Mouse (Mus musculus): ENCODE results near the gene Nrde2. TPM values are rescaled to one million over a fixed set of nuclear protein-coding genes. Genes with fewer than 3 reads are reported as not detected.

Gene Nrde2
- total RNA-seq (2021) = 10 to 100 TPM; 19.2 to 19.6 TPM

DNA sequence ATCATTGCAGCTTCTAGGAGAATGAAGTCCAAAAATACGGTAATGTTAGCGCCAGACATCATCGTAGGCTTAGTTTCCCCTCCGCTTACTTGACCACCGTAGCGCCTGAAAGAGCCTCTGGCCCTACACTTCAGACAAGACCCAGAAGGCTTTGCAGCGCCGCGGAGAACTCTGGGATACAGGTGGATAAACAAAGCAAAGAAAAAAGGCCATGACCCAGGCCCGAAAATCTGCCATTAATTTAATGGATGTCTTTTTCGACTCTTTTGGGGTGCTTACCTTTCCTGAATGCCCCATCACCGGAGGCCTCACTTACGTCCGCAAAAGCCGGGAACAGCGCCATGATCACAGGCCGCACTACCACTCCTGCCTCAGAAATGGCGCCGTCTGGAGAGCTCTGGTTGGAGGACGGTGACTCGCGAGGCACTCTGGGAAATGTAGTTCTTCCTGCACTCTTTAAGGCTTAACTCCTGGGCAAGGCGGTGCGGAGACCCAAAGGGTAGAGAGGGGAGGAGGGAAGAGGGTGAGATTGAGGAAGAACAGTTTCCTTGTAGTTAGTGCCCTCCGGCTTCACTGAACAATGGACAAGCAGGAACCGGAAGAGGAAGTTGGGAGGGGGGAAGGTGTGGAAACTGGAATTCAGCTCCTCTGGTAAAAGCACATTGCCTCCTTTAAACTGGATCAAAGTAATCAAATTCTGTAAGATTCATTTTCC, at the start of gene Nrde2:
TSS of gene Nrde2 (minus strand) at position 393 of the 715 bp plus-strand sequence.
- intact Hi-C loops (cut with DNase I) = no loop called here

DNA sequence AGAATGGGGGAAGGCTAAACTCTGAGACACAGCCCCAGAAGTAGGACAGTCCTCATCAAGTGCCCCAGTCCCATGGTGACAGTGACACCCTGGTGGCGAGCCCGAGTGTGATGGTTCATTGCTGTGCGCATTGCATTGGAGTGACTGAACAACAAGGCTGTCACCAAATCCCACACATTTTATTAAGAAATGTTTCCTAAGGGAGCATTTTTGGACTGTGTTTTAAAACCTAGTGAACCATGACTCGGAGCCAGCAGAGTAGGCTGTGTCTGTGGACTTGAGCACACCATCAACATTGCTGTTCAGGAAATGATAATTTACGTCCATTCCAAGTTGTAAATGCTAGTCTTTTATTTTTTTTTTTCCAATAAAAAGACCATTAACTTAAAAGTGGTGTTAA, 47.5 kb upstream of the Nrde2 start:
- DNase-seq (ENCODE audit: low spot score in 2 of 2) = no peak
- intact Hi-C loops (cut with DNase I) = loop anchor here (10.0 kb wide), 1 partner anchor 278 kb away; no protein-coding TSS in a partner anchor

More for the DNA sequence above, at the start of gene Nrde2:
- peak; percentile 95 to 96 for DNase-seq (ENCODE audit: low spot score in 2 of 2)

DNA sequence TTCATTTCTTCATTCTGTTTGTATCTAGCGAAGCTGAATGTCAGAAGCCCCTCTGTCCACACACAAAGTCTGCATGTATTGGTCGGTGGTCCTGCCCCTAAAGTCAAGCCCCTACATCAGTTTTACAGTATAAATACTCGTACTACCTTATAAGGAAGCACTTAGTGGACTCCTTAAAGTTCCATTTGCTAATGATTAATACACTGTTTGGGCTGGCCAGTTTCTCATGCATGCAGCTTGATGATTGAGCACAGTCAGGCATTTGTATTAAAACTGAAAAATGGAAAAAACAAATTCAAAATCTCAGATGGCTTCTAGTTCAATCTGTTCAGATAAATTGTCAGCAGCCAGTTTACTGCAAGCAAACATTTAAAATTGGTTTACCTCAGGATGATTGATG, 47.1 kb upstream of the Nrde2 start:
- intact Hi-C loops (cut with DNase I) = loop anchor here (10.0 kb wide), 1 partner anchor 278 kb away; no protein-coding TSS in a partner anchor
- no peak for DNase-seq (ENCODE audit: low spot score in 2 of 2)

DNA sequence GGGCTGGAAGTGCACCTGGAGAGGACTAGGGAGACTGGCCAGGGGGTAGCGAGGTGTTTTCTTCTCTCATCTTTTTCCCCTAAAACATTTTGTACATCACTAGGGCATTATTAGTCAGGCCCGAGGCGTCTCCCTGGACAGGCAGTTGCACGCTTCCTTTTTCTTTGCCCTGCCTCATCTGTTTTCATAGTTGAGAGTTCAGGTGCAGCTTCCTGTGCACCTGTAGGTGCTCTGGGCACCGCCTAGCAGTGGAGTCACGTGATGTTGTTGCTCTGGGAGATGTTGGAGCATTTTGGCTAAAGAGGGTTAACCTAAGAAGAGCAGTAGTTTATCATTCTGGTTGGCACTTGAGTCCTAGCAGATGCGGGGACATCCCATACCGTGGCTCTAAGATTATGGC, 45.7 kb upstream of the Nrde2 start:
- intact Hi-C loops (cut with DNase I) = loop anchor here (10.0 kb wide), 1 partner anchor 280 kb away; no protein-coding TSS in a partner anchor
- no peak for DNase-seq (ENCODE audit: low spot score in 2 of 2)

DNA sequence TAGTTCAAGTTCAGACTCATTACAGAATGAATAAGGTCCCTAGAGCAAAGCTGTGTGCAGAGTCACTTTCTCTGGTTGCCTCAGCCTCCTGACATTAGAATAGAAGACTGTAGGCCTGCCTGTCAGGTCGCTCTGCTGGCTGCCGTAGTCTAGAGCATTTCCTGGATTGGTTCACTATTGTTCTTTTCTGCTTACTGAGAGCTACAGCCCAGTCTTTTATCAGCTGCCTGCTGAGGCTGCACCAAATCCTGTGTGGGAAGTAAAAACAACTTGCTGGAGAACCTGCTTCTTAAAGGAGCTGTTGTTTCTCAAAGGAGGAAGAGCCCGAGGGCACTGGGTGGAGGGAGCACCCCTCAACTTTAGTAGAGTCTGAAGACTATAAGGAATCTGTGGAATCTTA, 44.3 kb upstream of the Nrde2 start:
- intact Hi-C loops (cut with DNase I) = loop anchor here (2.0 to 10.0 kb wide), 4 partner anchors 89 to 319 kb away; partner anchors contain the start of gene Ttc7b
- DNase-seq (ENCODE audit: low spot score in 2 of 2) = peak in 1 of 2 experiments; percentile 9

DNA sequence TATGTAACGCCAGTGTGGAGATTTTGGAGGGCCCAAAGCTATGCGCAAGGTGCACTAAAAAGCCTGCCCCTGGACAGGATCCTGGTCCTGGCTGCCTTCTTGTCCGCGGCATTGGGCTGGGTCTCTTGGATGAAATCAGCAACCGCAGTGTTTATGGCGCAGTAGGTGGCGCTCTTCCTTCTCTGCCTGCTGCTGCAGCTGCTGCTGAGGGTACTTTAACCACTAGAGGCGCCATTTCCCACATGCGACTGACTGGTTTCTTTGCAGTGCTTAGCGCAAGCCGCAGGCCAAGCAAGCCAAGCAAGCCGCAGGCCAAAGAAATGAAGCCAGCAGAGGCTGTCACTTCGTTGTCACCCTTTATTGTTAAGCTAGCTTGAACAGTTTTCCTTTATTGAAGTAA, 42.4 kb upstream of the Nrde2 start:
- intact Hi-C loops (cut with DNase I) = loop anchor here (1.0 to 10.0 kb wide), 6 partner anchors 90 to 369 kb away; partner anchors contain the start of gene Ttc7b
- DNase-seq (ENCODE audit: low spot score in 2 of 2) = peak; percentile 97 to 98

DNA sequence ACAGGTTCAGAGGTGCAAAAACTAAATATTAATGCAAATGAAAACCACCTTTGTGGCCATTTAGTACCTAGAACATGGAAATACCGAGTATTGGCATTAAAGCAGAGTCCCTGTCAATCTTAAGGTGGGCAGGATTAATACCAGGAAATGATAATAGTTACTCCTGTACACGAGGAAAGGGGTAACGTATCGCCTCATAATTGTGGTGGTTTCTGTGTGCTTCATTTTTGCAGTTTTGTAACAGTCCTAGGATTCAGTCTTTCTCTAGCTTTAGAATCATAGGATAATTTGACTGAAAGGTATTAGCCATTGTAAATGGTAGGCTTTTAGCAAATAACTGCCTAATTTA, 41.9 kb upstream of the Nrde2 start:
- intact Hi-C loops (cut with DNase I) = loop anchor here (1.0 to 10.0 kb wide), 5 partner anchors 91 to 370 kb away; partner anchors contain the start of gene Ttc7b
- DNase-seq (ENCODE audit: low spot score in 2 of 2) = no peak

DNA sequence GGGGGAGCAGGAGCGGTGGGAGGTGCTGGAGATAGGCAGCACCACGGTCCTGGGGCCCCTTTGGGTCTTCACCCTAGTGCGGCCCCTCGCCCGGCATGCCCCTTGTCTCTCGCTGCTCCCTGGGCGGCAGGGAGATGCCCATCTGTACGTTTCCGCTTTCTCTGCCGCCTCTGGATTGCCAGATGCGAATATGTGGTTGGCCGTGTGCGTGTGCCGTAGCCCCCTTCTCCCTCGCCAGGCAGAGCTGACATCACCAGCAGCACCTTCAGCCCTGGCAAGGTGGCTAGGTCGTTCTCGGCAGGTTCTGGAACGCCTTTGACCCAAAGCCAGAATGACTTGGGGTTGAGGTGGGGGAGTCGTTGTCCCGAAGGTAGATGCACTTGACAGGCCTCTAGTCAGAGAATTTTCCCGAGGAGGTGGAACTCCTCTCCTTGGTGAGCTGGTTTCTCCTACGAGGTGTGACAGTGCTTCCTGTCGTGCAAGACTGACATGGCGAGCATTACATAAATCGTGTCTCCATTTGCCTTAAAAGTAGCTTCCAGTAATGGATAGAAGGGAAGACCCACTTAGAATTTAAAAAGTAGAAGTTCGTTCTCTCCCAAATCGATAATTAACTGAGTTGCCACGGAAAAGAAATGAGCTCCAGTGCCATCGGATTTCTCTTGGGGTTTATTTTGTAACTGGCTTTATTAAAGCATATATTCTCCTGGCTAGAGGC, 41.4 kb upstream of the Nrde2 start:
- peak; percentile 2 to 61 for DNase-seq (ENCODE audit: low spot score in 2 of 2)
- intact Hi-C loops (cut with DNase I) = loop anchor here (1.0 to 10.0 kb wide), 5 partner anchors 91 to 370 kb away; partner anchors contain the start of gene Ttc7b

DNA sequence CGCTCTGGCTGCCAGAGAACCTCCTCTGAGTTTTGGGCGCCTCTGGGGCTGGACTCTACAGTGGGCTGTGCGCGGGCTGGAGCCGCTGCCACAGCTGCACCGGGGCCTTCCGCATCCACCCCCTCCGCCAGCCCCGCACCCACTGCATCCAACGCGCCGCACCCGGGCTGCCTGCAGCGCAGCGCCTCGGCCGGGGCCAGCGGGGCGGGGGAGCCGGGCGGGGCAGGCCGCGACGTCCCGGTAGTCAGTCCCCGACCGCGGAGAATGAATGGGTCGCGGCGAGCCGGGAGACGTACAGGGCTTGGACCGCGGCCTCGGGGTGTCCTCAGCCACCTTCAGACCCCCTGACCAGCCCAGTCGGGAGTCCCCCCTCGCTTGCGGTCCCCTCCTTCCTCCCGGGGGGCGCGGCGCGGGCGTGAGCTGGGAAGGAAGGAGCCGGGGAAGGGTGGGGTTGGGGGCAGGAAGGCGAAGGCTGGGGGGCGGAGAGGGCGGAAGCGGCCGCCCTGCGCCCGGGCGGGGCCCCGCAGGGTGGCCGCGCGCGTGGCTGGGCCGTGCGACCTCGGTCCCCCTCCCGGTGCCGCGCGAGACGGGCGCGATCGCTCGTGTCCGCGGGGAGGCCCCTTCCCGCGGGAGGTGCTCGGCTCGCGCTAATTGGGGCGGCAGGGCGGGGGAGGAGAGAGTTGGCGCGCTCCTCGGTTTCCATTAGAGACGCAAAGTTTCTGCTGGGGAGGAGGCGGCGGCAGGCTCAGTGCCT, 40.6 kb upstream of the Nrde2 start:
- peak; percentile 70 to 85 for DNase-seq (ENCODE audit: low spot score in 2 of 2)
- intact Hi-C loops (cut with DNase I) = loop anchor here (1.0 to 10.0 kb wide), 4 partner anchors 13 to 322 kb away; partner anchors contain the start of gene Ttc7b

DNA sequence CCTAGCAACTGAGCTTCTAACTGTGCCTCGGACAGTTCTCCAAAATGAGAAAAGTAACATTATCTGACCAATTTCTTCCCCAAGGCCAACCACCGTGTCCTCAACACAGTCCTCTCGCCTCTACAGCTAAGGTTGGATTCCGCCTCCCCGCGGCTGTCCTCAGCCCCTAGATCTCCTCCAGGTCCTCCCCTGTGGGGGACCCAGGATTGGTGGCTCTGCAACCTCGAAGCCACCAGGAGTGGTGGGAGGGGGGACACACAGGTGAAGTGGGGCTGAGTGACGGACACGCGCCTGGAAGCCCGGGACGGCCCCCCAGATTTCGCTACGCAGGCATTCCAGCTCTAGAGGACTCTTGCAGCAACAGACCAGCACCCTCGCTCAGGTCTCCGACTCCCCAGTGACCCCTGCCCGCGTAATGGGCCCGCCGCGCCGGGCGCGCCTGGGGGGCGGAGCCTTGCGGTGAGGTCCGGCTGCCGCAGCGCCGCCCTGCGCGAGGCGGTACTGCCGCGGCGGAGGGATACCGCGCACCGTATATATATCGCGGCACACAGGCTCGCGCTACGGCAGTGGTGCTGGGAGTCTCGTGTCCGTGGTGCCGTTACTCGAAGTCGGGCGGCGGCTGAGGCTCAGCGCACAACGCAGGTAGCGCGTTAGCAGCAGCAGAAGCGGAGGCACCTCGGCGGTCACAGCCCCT, 39.7 kb upstream of the Nrde2 start, which contains the start of gene Calm1:
TSS of gene Calm1 (plus strand) at position 469 of the 694 bp plus-strand sequence.
- intact Hi-C loops (cut with DNase I) = loop anchor here (1.0 kb wide), 1 partner anchor 12 kb away; no protein-coding TSS in a partner anchor
- DNase-seq (ENCODE audit: low spot score in 2 of 2) = peak; percentile 93 to 94

DNA sequence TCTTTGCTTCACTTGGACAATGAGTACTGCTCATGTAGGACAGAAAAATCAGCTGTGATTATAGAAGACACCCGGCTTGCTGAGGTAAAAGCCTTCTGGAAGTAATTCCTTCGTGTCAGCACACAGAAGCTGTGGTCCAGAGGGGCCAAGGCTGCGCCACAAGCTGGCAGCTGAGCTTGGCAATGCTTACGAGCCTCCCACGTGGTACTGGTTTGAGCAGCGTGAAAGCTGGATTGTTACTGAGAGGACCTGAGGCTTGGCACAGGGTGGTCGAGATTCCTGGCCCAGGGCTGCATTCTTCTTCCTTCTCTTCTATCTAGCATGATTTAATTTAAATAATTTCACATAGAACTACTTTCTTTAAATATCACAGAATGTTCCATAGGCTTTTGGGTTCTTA, 37.3 kb upstream of the Nrde2 start:
- DNase-seq (ENCODE audit: low spot score in 2 of 2) = peak in 1 of 2 experiments; percentile 3
- intact Hi-C loops (cut with DNase I) = no loop called here

DNA sequence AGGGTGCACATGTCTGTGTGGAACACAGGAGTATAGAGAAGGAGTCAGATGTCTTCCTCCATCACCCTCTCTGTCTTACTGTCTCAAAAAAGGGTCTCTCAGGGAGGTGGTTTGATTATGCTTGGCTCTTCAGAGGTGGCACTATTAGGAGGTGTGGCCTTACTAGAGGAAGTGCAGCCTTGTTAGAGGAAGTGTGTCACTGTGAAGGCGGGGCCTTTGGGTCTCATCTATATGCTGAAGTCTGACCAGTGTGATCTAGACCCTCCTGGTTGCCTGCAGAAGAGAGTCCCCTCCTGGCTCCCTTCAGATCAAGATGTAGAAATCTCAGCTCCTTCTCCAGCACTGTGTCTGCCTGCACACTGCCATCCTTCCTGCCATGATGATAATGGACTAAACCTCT, 34.7 kb upstream of the Nrde2 start:
- intact Hi-C loops (cut with DNase I) = no loop called here
- DNase-seq (ENCODE audit: low spot score in 2 of 2) = no peak

DNA sequence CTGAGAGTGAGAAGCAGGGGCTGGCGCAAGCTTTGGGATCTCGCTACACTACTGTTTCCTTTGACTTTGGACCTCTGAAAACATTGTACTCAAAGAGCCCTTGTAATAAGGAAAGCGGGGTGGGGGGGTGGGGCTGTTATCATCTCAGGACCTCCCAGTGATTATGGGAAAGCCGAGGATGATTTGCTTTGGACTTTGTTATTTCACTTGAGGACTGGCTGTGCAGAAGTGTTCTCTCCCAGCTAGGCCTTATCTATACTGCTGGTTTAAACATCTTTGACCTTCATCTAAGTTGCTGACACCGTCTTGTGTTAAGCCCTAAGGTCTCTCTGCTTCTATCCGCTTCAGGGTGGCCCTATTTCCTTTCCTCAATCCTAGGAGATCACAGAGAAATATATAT, 31.3 kb upstream of the Nrde2 start:
- intact Hi-C loops (cut with DNase I) = no loop called here

DNA sequence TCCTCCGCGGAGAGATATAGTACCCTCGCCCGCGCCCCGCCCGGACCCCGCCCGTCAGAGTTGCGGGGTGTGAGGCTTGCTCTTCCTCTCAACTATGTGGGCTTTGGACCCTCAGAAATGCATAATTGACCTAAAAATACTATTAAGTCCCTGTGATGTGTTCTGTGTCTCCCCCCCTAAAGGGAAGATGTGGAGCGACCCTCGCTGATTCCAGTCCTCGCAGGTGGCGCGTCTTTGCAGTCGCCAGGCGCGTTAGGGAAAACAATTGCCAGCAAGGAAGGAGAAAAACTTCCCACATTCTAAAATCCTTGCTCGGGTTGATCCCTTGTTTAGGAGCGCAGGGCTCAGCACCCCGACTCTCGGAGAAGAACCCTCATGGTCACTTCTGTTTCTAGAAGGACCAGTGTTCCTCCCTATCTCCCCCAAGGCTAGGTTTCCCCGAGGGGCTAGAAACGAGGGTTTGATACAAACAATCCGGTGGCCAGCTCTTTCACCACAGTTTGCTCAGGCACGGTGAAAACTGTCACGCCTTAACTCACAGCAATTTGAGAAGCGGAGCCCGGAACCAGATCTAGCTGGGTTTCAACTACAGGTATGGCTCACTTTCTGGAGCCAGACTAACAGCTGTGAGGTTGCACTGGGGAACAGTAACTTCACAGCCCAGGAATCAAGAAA, 28.4 kb upstream of the Nrde2 start:
- DNase-seq (ENCODE audit: low spot score in 2 of 2) = peak; percentile 48 to 57
- intact Hi-C loops (cut with DNase I) = loop anchor here (1.0 to 5.0 kb wide), 2 partner anchors 11 to 384 kb away; partner anchors contain the start of gene Calm1

More for the DNA sequence above, 31.3 kb upstream of the Nrde2 start:
- no peak for DNase-seq (ENCODE audit: low spot score in 2 of 2)

DNA sequence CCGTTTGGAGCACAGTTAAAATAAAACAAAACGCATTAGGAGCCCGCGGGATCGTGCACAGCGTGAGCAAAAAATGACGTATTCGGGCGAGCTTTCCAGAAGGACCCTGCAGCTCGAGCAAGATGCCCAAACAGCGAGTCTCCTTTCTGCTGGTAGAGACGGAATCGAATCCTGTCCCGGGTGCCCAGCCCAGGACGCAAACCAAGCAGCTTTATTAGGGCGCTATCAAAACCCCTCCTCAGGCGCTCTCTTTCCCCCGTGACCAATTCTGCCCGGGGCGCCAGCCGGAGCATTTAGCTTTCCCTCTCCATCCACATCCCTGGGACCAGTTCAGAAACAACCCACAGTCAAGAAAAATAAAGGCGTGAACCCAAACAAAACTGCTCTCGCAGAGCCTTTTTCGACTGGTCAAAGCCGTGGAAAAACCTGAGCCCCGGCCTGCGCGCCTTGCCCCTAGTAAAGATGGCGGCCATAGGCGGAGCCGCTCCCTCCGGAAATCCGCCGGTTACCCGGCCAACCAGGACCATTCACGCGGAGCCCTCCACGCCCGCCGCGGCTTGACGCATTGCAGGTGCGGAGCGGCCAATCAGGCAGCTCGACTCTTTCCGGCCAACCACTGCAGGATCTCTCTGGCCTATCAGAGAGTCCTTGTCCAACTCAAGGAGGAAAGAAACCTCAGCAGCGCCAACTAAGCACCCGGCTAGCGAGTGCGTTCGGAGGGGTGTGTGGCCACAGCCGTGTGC, 27.7 kb upstream of the Nrde2 start:
- intact Hi-C loops (cut with DNase I) = loop anchor here (1.0 to 5.0 kb wide), 2 partner anchors 12 to 385 kb away; partner anchors contain the start of gene Calm1
- peak; percentile 99 to 100 for DNase-seq (ENCODE audit: low spot score in 2 of 2)

DNA sequence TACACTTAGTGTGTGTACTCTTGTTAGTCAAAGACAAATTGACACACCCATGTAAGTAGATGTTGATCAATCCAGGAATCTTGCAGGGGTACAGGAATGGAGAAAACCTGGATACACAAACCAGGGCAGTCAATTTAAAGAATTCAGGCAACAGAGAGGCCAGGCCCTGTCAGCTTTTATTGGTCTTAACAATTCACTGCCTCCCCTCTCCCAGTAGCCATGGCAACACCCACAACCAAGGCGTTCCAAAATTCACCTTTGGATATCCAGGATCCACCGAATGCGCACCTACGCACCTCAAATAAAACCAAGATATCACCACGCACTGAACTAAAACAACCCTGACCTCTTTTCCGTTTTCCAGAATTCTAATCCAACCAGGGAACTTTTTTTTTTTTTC, 26.9 kb upstream of the Nrde2 start:
- peak; percentile 37 to 75 for DNase-seq (ENCODE audit: low spot score in 2 of 2)
- intact Hi-C loops (cut with DNase I) = loop anchor here (5.0 kb wide), 1 partner anchor 386 kb away; no protein-coding TSS in a partner anchor

DNA sequence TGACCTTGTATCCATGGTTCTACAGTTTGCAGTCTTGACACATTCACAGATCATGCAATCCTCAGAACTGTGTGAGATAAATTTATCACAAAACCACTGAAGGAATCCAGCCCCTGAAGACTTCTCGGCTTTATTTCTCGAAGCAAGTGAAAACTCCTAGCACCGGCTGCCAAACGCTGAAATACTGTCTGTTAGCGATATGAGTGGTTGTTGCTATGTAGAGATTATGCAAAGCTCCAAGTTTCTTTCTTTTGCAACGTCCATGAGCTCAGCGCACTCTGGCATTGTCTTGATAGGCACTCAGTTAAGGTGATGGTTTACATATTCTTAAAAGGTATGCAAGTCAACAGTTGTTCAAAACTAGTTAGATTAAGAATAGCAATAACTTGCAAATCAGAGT, 26.4 kb upstream of the Nrde2 start:
- DNase-seq (ENCODE audit: low spot score in 2 of 2) = peak; percentile 21 to 80
- intact Hi-C loops (cut with DNase I) = loop anchor here (2.0 to 5.0 kb wide), 2 partner anchors 55 to 386 kb away; no protein-coding TSS in a partner anchor
